Mouse (Mus musculus): Measurements from ENCODE around the gene Acrbp.

Acrbp gene

GRCm38 (mm10) chr6:125099421-125099971 lies 50.0 kb downstream of the Acrbp start:
- 15% methylated on average over 5 of the region's 5 CpGs for WGBS

GRCm38 (mm10) chr6:125101444-125101843 lies 52.0 kb downstream of the Acrbp start:
- WGBS, result 83% methylated on average over 9 of the region's 9 CpGs

- WGBS, result 74% methylated on average over 4 of the region's 4 CpGs
Measured at GRCm38 (mm10) chr6:125104223-125104622, 54.7 kb downstream of the Acrbp start.

GRCm38 (mm10) chr6:125107705-125108104 lies 58.2 kb downstream of the Acrbp start:
- 93% methylated on average over 2 of the region's 2 CpGs for whole genome bisulfite sequencing

- WGBS, result 86% methylated on average over 14 of the region's 14 CpGs
Measured at GRCm38 (mm10) chr6:125109371-125109770, 59.9 kb downstream of the Acrbp start.

GRCm38 (mm10) chr6:125110927-125111326 lies 61.4 kb downstream of the Acrbp start:
- 75% methylated on average over 7 of the region's 7 CpGs for WGBS

GRCm38 (mm10) chr6:125112553-125112952 lies 63.1 kb downstream of the Acrbp start:
- 88% methylated on average over 11 of the region's 11 CpGs for WGBS

Measured in cerebral cortex, adult 2 months (tissue).